Mouse (Mus musculus) hindbrain, embryonic 16.5 days (tissue): ENCODE measurements around the gene Atxn2l. TPM values are rescaled to one million over a fixed set of nuclear protein-coding genes. Genes with fewer than 3 reads are reported as not detected.

ENCODE experiments used
- ATAC-seq: fragments of 200-750 bp; cut with Nextera tagmentation; 2 replicates; pipeline ENCODE4 v1.8.0; 2017; ENCODE audit warnings: moderate TSS enrichment, moderate library complexity
- H3K27ac ChIP-seq: fragments of 300-500 bp; sonication (generic); 2 replicates; pipeline ENCODE4 v1.5.1; 2014; ENCODE audit warnings: low read depth, mild to moderate bottlenecking, control low read depth, low read length, moderate library complexity
- H3K27me3 ChIP-seq: fragments of 300-500 bp; sonication (generic); replicated peaks from 2 replicates; pipeline ENCODE4 v1.6.1; 2014; ENCODE audit warnings: low read length; ENCODE audit not compliant: control insufficient read depth, insufficient read depth
- H3K36me3 ChIP-seq: fragments of 300-500 bp; sonication (generic); 2 replicates; pipeline ENCODE4 v1.6.1; 2014; ENCODE audit warnings: mild to moderate bottlenecking, low read length, moderate library complexity, mixed read lengths; ENCODE audit not compliant: control insufficient read depth, insufficient read depth
- H3K4me1 ChIP-seq: fragments of 300-500 bp; sonication (generic); 2 replicates; pipeline ENCODE4 v1.6.1; 2014; ENCODE audit warnings: low read depth, low read length; ENCODE audit not compliant: control insufficient read depth, insufficient read depth
- H3K4me2 ChIP-seq: fragments of 300-500 bp; sonication (generic); 2 replicates; pipeline ENCODE4 v1.6.1; 2014; ENCODE audit warnings: mild to moderate bottlenecking, low read length, control low read depth, moderate library complexity
- H3K4me3 ChIP-seq: fragments of 300-500 bp; sonication (generic); 2 replicates; pipeline ENCODE4 v1.5.1; 2014; ENCODE audit warnings: mild to moderate bottlenecking, low read length, control low read depth, moderate library complexity
- H3K9ac ChIP-seq: fragments of 300-500 bp; sonication (generic); 2 replicates; pipeline ENCODE4 v1.6.1; 2014; ENCODE audit warnings: low read depth, mild to moderate bottlenecking, control low read depth, low read length, moderate library complexity
- H3K9me3 ChIP-seq: fragments of 300-500 bp; sonication (generic); 2 replicates; pipeline ENCODE4 v1.6.1; 2014; ENCODE audit warnings: mild to moderate bottlenecking, low read length, moderate library complexity; ENCODE audit not compliant: control insufficient read depth
- WGBS: fragments of 180-500 bp; shearing (Covaris S2); extraction: QIAGEN DNeasy Blood & Tissue Kit; methylation state at CpG from one replicate; pipeline ENCODE4 v1.1.7; 2014; 5-methylcytosine and 5-hydroxymethylcytosine counted together
- polyA plus RNA-seq: library from polyadenylated mRNA; unstranded; fragments of >200 nt; fragmentation: Nextera tagmentation; extraction: Ambion mirVana; gene quantifications from 2 replicates; pipeline ENCODE4 v1.2.1, GENCODE M21; 2015

The Atxn2l gene
- polyA plus RNA-seq, 1 experiment from 2014 or later = 48.1 TPM

GRCm38 (mm10) chr7:126467271-126467670, 36.0 kb downstream of the Atxn2l start:
- no peaks in the 10 kb centered on the region for H3K27me3 ChIP-seq
- H3K36me3 ChIP-seq = peaks cover 48% of the 10 kb centered on the region
- no peak for ATAC-seq
- H3K4me2 ChIP-seq = no peak overlapping the region
- H3K9ac ChIP-seq = no peak overlapping the region
- H3K9me3 ChIP-seq = no peaks in the 10 kb centered on the region
- H3K4me3 ChIP-seq = no peak overlapping the region
- no peaks in the 10 kb centered on the region for H3K4me1 ChIP-seq
- no peak overlapping the region for H3K27ac ChIP-seq
- WGBS = 73% methylated on average over 5 of the region's 5 CpGs

GRCm38 (mm10) chr7:126466707-126467106, 36.5 kb downstream of the Atxn2l start:
- 86% methylated on average over 5 of the region's 5 CpGs for WGBS
- Histone ChIP-seq H3K27me3 (no peaks in the 10 kb centered on the region), H3K9me3 (no peaks in the 10 kb centered on the region), H3K4me2 (no peak overlapping the region), H3K9ac (no peak overlapping the region), H3K36me3 (peaks cover 43% of the 10 kb centered on the region), H3K27ac (no peak overlapping the region), H3K4me1 (no peaks in the 10 kb centered on the region), H3K4me3 (no peak overlapping the region)
- no peak for ATAC-seq

GRCm38 (mm10) chr7:126466116-126466515, 37.1 kb downstream of the Atxn2l start:
- H3K9me3 ChIP-seq = no peaks in the 10 kb centered on the region
- no peak overlapping the region for H3K27ac ChIP-seq
- no peaks in the 10 kb centered on the region for H3K4me1 ChIP-seq
- H3K4me3 ChIP-seq = no peak overlapping the region
- H3K9ac ChIP-seq = no peak overlapping the region
- 79% methylated on average over 9 of the region's 9 CpGs for WGBS
- no peak overlapping the region for H3K4me2 ChIP-seq
- no peaks in the 10 kb centered on the region for H3K27me3 ChIP-seq
- no peak for ATAC-seq
- peaks cover 37% of the 10 kb centered on the region for H3K36me3 ChIP-seq

GRCm38 (mm10) chr7:126465246-126466030, 37.8 kb downstream of the Atxn2l start:
- Histone ChIP-seq H3K27ac (no peak overlapping the region), H3K9ac (no peak overlapping the region), H3K36me3 (peaks cover 35% of the 10 kb centered on the region), H3K4me1 (no peaks in the 10 kb centered on the region), H3K9me3 (no peaks in the 10 kb centered on the region), H3K4me2 (no peak overlapping the region), H3K27me3 (no peaks in the 10 kb centered on the region), H3K4me3 (no peak overlapping the region)
- ATAC-seq = no peak
- 57% methylated on average over 7 of the region's 7 CpGs for WGBS

GRCm38 (mm10) chr7:126464836-126465235, 38.4 kb downstream of the Atxn2l start:
- Histone ChIP-seq H3K4me2 (no peak overlapping the region), H3K4me1 (no peaks in the 10 kb centered on the region), H3K27ac (no peak overlapping the region), H3K9me3 (no peaks in the 10 kb centered on the region), H3K27me3 (no peaks in the 10 kb centered on the region), H3K9ac (no peak overlapping the region), H3K36me3 (peaks cover 30% of the 10 kb centered on the region), H3K4me3 (no peak overlapping the region)
- 50% methylated on average over 5 of the region's 5 CpGs for WGBS
- ATAC-seq = no peak

GRCm38 (mm10) chr7:126464121-126464520, 39.1 kb downstream of the Atxn2l start:
- Histone ChIP-seq H3K4me2 (no peak overlapping the region), H3K27ac (no peak overlapping the region), H3K4me3 (no peak overlapping the region), H3K9ac (no peak overlapping the region), H3K27me3 (no peaks in the 10 kb centered on the region), H3K36me3 (peaks cover 29% of the 10 kb centered on the region), H3K4me1 (no peaks in the 10 kb centered on the region), H3K9me3 (no peaks in the 10 kb centered on the region)
- ATAC-seq = no peak
- WGBS = 50% methylated on average over 4 of the region's 4 CpGs

- Histone ChIP-seq H3K27ac (no peak overlapping the region), H3K4me3 (no peak overlapping the region), H3K4me2 (no peak overlapping the region), H3K9ac (no peak overlapping the region), H3K27me3 (no peaks in the 10 kb centered on the region), H3K9me3 (no peaks in the 10 kb centered on the region), H3K36me3 (peaks cover 23% of the 10 kb centered on the region), H3K4me1 (no peaks in the 10 kb centered on the region)
- no peak for ATAC-seq
- 67% methylated on average over 4 of the region's 4 CpGs for WGBS
Measured at GRCm38 (mm10) chr7:126463547-126463946, 39.7 kb downstream of the Atxn2l start.

- Histone ChIP-seq H3K9ac (no peak within 1 kb of the TSS), H3K4me2 (no peak within 1 kb of the TSS), H3K4me1 (no peaks in the 10 kb centered on the region), H3K4me3 (no peak within 1 kb of the TSS), H3K36me3 (peaks cover 19% of the 10 kb centered on the region; the same call in 1 of the 2 replicates), H3K27me3 (no peaks in the 10 kb centered on the region), H3K27ac (no peak within 1 kb of the TSS), H3K9me3 (no peaks in the 10 kb centered on the region)
- 50% methylated on average over 5 of the region's 5 CpGs for WGBS
- ATAC-seq = no peak
Measured at GRCm38 (mm10) chr7:126463004-126463403, 40.2 kb downstream of the Atxn2l start, which contains the start of gene Atp2a1. Gene Atp2a1, minus strand, starts transcription at chr7:126463108.

- ATAC-seq = no peak
- Histone ChIP-seq H3K9me3 (no peaks in the 10 kb centered on the region), H3K36me3 (peaks cover 6% of the 10 kb centered on the region; the same call in 1 of the 2 replicates), H3K4me1 (no peaks in the 10 kb centered on the region), H3K9ac (no peak overlapping the region), H3K27me3 (no peaks in the 10 kb centered on the region), H3K27ac (no peak overlapping the region), H3K4me2 (no peak overlapping the region), H3K4me3 (no peak overlapping the region)
- WGBS = 82% methylated on average over 3 of the region's 3 CpGs
Measured at GRCm38 (mm10) chr7:126461626-126462025, 41.6 kb downstream of the Atxn2l start.
